Mouse (Mus musculus) kidney, postnatal 25 days (tissue): ENCODE data around the gene Tgfbr2.

ENCODE experiments used
- DNase-seq, 2 experiments: peaks; one replicate each; pipeline ENCODE4 v3.0.0; 2021; ENCODE audit warnings: mixed read lengths in 2 of 2

Gene Tgfbr2

GRCm38 (mm10) chr9:116150725-116151396, 24.3 kb downstream of the Tgfbr2 start:
- peak in 1 of 2 experiments; percentile 32 for DNase-seq

GRCm38 (mm10) chr9:116148809-116149208, 26.4 kb downstream of the Tgfbr2 start:
- DNase-seq = no peak

- peak; percentile 44 to 58 for DNase-seq
Measured at GRCm38 (mm10) chr9:116146235-116146634, 28.9 kb downstream of the Tgfbr2 start.

- DNase-seq = peak; percentile 45 to 70
Measured at GRCm38 (mm10) chr9:116145231-116145641, 29.9 kb downstream of the Tgfbr2 start.

- no peak for DNase-seq
Measured at GRCm38 (mm10) chr9:116140422-116140821, 34.7 kb downstream of the Tgfbr2 start.

GRCm38 (mm10) chr9:116139549-116139948, 35.6 kb downstream of the Tgfbr2 start:
- no peak for DNase-seq

GRCm38 (mm10) chr9:116138595-116139134, 36.5 kb downstream of the Tgfbr2 start:
- no peak for DNase-seq

GRCm38 (mm10) chr9:116137645-116138044, 37.5 kb downstream of the Tgfbr2 start:
- no peak for DNase-seq

GRCm38 (mm10) chr9:116136811-116137210, 38.3 kb downstream of the Tgfbr2 start:
- DNase-seq = no peak

GRCm38 (mm10) chr9:116136146-116136545, 39.0 kb downstream of the Tgfbr2 start:
- no peak for DNase-seq

GRCm38 (mm10) chr9:116134488-116134887, 40.7 kb downstream of the Tgfbr2 start:
- DNase-seq = no peak

GRCm38 (mm10) chr9:116133312-116133980, 41.7 kb downstream of the Tgfbr2 start:
- DNase-seq = no peak

- no peak for DNase-seq
Measured at GRCm38 (mm10) chr9:116128886-116129285, 46.3 kb downstream of the Tgfbr2 start.

GRCm38 (mm10) chr9:116128311-116128710, 46.8 kb downstream of the Tgfbr2 start:
- DNase-seq = no peak

- DNase-seq = no peak
Measured at GRCm38 (mm10) chr9:116126494-116126893, 48.7 kb downstream of the Tgfbr2 start.

- no peak for DNase-seq
Measured at GRCm38 (mm10) chr9:116122969-116123589, 52.1 kb downstream of the Tgfbr2 start.

GRCm38 (mm10) chr9:116122544-116122943, 52.6 kb downstream of the Tgfbr2 start:
- DNase-seq = no peak

- no peak for DNase-seq
Measured at GRCm38 (mm10) chr9:116121472-116121871, 53.7 kb downstream of the Tgfbr2 start.

GRCm38 (mm10) chr9:116119990-116120389, 55.2 kb downstream of the Tgfbr2 start:
- DNase-seq = no peak

- DNase-seq = no peak
Measured at GRCm38 (mm10) chr9:116118332-116118872, 56.8 kb downstream of the Tgfbr2 start.

GRCm38 (mm10) chr9:116115875-116116274, 59.3 kb downstream of the Tgfbr2 start:
- DNase-seq = no peak

- DNase-seq = peak; percentile 77 to 82
Measured at GRCm38 (mm10) chr9:116114339-116114738, 60.8 kb downstream of the Tgfbr2 start.
